Mouse (Mus musculus) liver, postnatal 0 days (tissue): ENCODE data around the gene Gm10273. TPM values are rescaled to one million over a fixed set of nuclear protein-coding genes. Genes with fewer than 3 reads are reported as not detected.
A peak's percentile ranks its signal among the peaks of the same experiment; 100 is the strongest.

Experiments used
- ATAC-seq: fragments of 200-750 bp; cut with Nextera tagmentation; 2 replicates; pipeline ENCODE4 v1.8.0; 2017; ENCODE audit warnings: mild to moderate bottlenecking, moderate library complexity
- DNase-seq: peaks from one replicate; pipeline ENCODE4 v3.0.0-alpha.2; 2016
- H3K27ac ChIP-seq: fragments of 300-500 bp; sonication (generic); 2 replicates; pipeline ENCODE4 v1.5.1; 2014; ENCODE audit warnings: antibody characterized with exemption, moderate library complexity, mild to moderate bottlenecking, low read depth
- H3K27me3 ChIP-seq: fragments of 300-500 bp; sonication (generic); 2 replicates; pipeline ENCODE4 v1.6.1; 2014; ENCODE audit warnings: low read length, control low read depth, mixed read lengths; ENCODE audit not compliant: insufficient read depth
- H3K36me3 ChIP-seq: fragments of 300-500 bp; sonication (generic); replicated peaks from 2 replicates; pipeline ENCODE4 v1.6.1; 2014; ENCODE audit warnings: mild to moderate bottlenecking, control low read depth, low read length, moderate library complexity, mixed read lengths; ENCODE audit not compliant: insufficient read depth
- H3K4me1 ChIP-seq: fragments of 300-500 bp; sonication (generic); 2 replicates; pipeline ENCODE4 v1.6.1; 2014; ENCODE audit warnings: antibody characterized with exemption, mild to moderate bottlenecking, control low read depth; ENCODE audit not compliant: insufficient read depth
- H3K4me2 ChIP-seq: fragments of 300-500 bp; sonication (generic); 2 replicates; pipeline ENCODE4 v1.6.1; 2014; ENCODE audit warnings: low read depth, mild to moderate bottlenecking, low read length, moderate library complexity, mixed read lengths
- H3K4me3 ChIP-seq: fragments of 300-500 bp; sonication (generic); 2 replicates; pipeline ENCODE4 v1.5.1; 2014; ENCODE audit warnings: low read depth, low read length
- H3K9ac ChIP-seq: fragments of 300-500 bp; sonication (generic); replicated peaks from 2 replicates; pipeline ENCODE4 v1.6.1; 2014; ENCODE audit warnings: mild to moderate bottlenecking, moderate library complexity
- H3K9me3 ChIP-seq: fragments of 300-500 bp; sonication (generic); 2 replicates; pipeline ENCODE4 v1.6.1; 2016; ENCODE audit warnings: mild to moderate bottlenecking, control low read depth, low read length, mixed read lengths
- CTCF ChIP-seq: sonication (generic); IDR thresholded peaks from 2 replicates; pipeline ENCODE4 v1.5.1; 2016; ENCODE audit warnings: antibody characterized with exemption, low read depth
- EP300 ChIP-seq: IDR thresholded peaks from 2 replicates; pipeline ENCODE4 v1.6.1; 2016; ENCODE audit warnings: antibody characterized with exemption, low read depth, mild to moderate bottlenecking
- WGBS: fragments of 180-500 bp; shearing (Covaris S2); extraction: QIAGEN DNeasy Blood & Tissue Kit; methylation state at CpG from one replicate; pipeline ENCODE4 v1.1.7; 2014; ENCODE audit not compliant: insufficient replicate concordance; 5-methylcytosine and 5-hydroxymethylcytosine counted together
- polyA plus RNA-seq: library from polyadenylated mRNA; unstranded; fragments of >200 nt; fragmentation: Nextera tagmentation; extraction: Ambion mirVana; gene quantifications from 2 replicates; pipeline ENCODE4 v1.2.1, GENCODE M21; 2015

The Gm10273 gene
- polyA plus RNA-seq, 1 experiment from 2014 or later: 8.4 TPM

DNA sequence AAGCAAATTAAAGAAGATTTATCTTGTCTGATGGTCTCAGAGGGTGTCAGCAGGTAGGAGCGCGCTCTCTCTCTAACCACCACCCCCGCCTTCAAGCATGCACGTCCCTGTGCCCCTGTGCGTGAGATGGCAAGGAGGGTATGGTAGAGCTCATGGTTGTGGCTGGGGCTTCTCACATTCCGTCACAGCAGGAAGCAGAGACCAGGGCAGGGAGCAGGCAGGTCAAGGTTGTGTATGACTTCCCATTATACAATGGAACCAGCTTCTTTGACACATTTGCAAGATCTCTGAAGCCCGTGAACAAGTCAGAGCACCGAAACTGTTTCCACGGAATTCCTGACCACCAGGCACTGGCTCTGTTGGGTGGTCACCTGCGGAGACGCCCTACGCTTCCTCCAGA lies 14.8 kb downstream of the Gm10273 start:
- WGBS: 70% methylated on average over 12 of the region's 12 CpGs

DNA sequence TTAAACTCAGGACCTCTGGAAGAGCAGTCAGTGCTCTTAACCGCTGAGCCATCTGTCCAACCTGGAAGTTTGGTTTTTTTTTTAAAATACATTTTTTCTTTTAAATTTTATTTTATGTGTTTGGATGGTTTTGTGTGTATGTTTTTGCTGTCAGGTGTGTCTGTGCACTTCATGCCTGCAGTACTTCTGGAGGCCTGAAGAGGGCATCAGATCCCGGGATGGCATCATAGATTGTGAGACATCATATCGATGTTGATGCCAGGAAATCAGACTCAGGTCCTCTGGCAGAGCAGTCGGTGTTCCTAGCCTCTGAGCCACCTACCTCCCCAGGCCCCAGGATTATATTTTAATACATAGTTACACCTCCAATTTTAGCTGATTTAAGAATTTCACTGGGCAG lies 18.3 kb downstream of the Gm10273 start:
- H3K27ac ChIP-seq: no peak overlapping the region
- 85% methylated on average over 4 of the region's 4 CpGs for WGBS
- no peaks in the 10 kb centered on the region; the same call in 1 of the 2 replicates for H3K36me3 ChIP-seq
- ATAC-seq (no peak), DNase-seq (no peak)
- TF ChIP-seq CTCF (peak; percentile 45), EP300 (no peak)
- H3K4me3 ChIP-seq: no peak overlapping the region
- no peaks in the 10 kb centered on the region for H3K4me1 ChIP-seq
- no peaks in the 10 kb centered on the region for H3K27me3 ChIP-seq
- H3K4me2 ChIP-seq: no peak overlapping the region
- no peaks in the 10 kb centered on the region for H3K9me3 ChIP-seq
- H3K9ac ChIP-seq: no peak overlapping the region

More for the DNA sequence above, 14.8 kb downstream of the Gm10273 start:
- no peaks in the 10 kb centered on the region for H3K36me3 ChIP-seq
- no peaks in the 10 kb centered on the region for H3K27me3 ChIP-seq
- no peak overlapping the region for H3K4me3 ChIP-seq
- no peak overlapping the region for H3K4me2 ChIP-seq
- TF ChIP-seq CTCF (no peak), EP300 (no peak)
- peaks cover 3% of the 10 kb centered on the region; the same call in 1 of the 2 replicates for H3K4me1 ChIP-seq
- ATAC-seq (no peak), DNase-seq (no peak)
- no peak overlapping the region for H3K27ac ChIP-seq
- H3K9ac ChIP-seq: no peak overlapping the region
- no peaks in the 10 kb centered on the region for H3K9me3 ChIP-seq

DNA sequence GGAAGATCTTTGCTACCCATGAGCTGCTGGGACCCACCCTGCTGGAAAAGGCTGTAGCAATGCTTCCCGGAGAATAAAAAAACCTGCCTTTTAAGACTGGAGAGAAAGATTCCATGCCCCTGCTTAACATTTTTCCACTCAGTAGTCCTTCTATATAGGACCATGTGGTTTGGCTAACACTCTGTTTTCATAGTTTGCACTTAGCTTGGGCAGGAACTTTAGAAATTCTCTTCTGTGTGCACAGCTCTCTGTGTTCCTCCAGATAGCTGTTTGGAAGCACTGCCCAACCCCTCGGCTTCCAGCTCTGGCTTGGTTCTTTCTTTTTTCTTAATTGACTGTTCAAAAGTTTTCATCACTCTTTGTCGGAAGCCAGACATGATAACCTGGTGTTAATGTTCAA lies 21.2 kb downstream of the Gm10273 start:
- 76% methylated on average over 3 of the region's 3 CpGs for WGBS
- H3K4me2 ChIP-seq: no peak overlapping the region
- peaks cover 7% of the 10 kb centered on the region; the same call in 1 of the 2 replicates for H3K36me3 ChIP-seq
- H3K4me1 ChIP-seq: no peaks in the 10 kb centered on the region
- no peaks in the 10 kb centered on the region for H3K27me3 ChIP-seq
- no peak for TF ChIP-seq EP300
- TF ChIP-seq CTCF: no peak
- DNase-seq (no peak), ATAC-seq (no peak)
- no peaks in the 10 kb centered on the region for H3K9me3 ChIP-seq
- H3K4me3 ChIP-seq: no peak overlapping the region
- H3K9ac ChIP-seq: no peak overlapping the region
- H3K27ac ChIP-seq: no peak overlapping the region

GRCm38 (mm10) chr10:59419516-59419915 lies 24.1 kb downstream of the Gm10273 start:
- Histone ChIP-seq H3K27me3 (no peaks in the 10 kb centered on the region), H3K4me1 (0 out of 2 replicates have a peak, but pooled peaks cover 5% of the 10 kb centered on the region), H3K4me3 (no peak overlapping the region), H3K9ac (no peak overlapping the region), H3K36me3 (peaks cover 7% of the 10 kb centered on the region), H3K4me2 (no peak overlapping the region), H3K27ac (no peak overlapping the region), H3K9me3 (no peaks in the 10 kb centered on the region)
- DNase-seq: no peak
- 61% methylated on average over 4 of the region's 4 CpGs for WGBS
- ATAC-seq: no peak
- TF ChIP-seq CTCF (no peak), EP300 (no peak)

GRCm38 (mm10) chr10:59424453-59424852 lies 29.0 kb downstream of the Gm10273 start:
- H3K36me3 ChIP-seq: peaks cover 7% of the 10 kb centered on the region
- ATAC-seq (no peak), DNase-seq (no peak)
- H3K27ac ChIP-seq: no peak overlapping the region
- 65% methylated on average over 3 of the region's 3 CpGs for WGBS
- no peak for TF ChIP-seq CTCF
- no peak for TF ChIP-seq EP300
- H3K27me3 ChIP-seq: no peaks in the 10 kb centered on the region
- 0 out of 2 replicates have a peak, but pooled peaks cover 5% of the 10 kb centered on the region for H3K4me1 ChIP-seq
- H3K9ac ChIP-seq: no peak overlapping the region
- H3K4me2 ChIP-seq: no peak overlapping the region
- H3K4me3 ChIP-seq: no peak overlapping the region
- no peaks in the 10 kb centered on the region for H3K9me3 ChIP-seq

DNA sequence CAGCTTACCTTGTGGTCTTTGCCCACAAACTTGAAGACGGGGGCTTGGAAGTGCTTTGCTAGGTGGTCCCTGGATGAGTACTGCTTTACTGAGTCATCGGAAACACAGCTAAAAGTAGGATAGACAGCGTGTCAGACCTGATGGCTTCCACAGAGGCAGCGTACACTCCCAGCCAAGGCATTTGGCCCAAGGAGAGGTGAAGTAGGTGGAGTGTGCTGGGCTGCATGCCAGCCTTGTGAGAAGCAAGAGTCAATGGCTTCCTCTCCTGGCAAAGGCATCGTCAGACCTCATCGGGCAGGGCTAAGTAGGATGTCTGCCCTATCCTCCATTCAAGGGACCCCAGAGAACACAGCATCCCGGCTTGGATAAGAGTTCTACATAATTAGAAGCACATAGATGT lies 29.9 kb downstream of the Gm10273 start:
- H3K36me3 ChIP-seq: peaks cover 4% of the 10 kb centered on the region
- H3K4me3 ChIP-seq: no peak overlapping the region
- H3K9me3 ChIP-seq: no peaks in the 10 kb centered on the region
- no peak overlapping the region for H3K4me2 ChIP-seq
- ATAC-seq (no peak), DNase-seq (no peak)
- 82% methylated on average over 7 of the region's 7 CpGs for WGBS
- no peak overlapping the region for H3K27ac ChIP-seq
- no peaks in the 10 kb centered on the region for H3K27me3 ChIP-seq
- 0 out of 2 replicates have a peak, but pooled peaks cover 5% of the 10 kb centered on the region for H3K4me1 ChIP-seq
- no peak overlapping the region for H3K9ac ChIP-seq
- TF ChIP-seq CTCF (no peak), EP300 (no peak)

GRCm38 (mm10) chr10:59426371-59426770 lies 30.9 kb downstream of the Gm10273 start:
- Histone ChIP-seq H3K27ac (no peak overlapping the region), H3K9me3 (no peaks in the 10 kb centered on the region), H3K27me3 (no peaks in the 10 kb centered on the region), H3K9ac (no peak overlapping the region), H3K36me3 (peaks cover under 1% of the 10 kb centered on the region), H3K4me2 (no peak overlapping the region), H3K4me3 (no peak overlapping the region), H3K4me1 (peaks cover 8% of the 10 kb centered on the region; the same call in 1 of the 2 replicates)
- TF ChIP-seq EP300 (no peak), CTCF (no peak)
- no peak for DNase-seq
- 78% methylated on average over 4 of the region's 4 CpGs for WGBS
- no peak for ATAC-seq
